Mouse (Mus musculus): Measurements from ENCODE around the gene Cdyl.

DNA sequence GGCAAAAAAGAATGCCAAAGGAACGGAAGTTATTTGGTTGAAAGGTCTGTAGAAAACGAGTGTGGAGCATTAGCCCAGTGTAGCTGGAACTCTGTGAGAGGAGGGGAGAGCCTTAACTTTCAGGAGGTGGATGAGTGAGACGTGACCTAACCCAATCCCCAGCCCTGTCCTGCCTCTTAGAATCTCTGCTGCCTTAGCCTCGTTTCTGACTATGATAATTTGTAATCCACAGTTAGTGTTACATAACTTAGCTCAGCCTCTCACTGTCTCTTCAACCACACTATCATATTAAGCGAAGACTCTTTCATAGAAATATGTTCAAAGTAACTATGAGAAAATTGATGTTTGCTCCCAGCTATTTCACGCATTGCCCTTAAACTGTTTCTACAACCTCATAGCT is 59.9 kb downstream of the Cdyl start:
- no peak for TF ChIP-seq POLR2A (IDR thresholded peaks at IDR 0.05; ENCODE audit: extremely low read depth, insufficient read depth, low read length)
- TF ChIP-seq CTCF (IDR thresholded peaks at IDR 0.05; ENCODE audit: extremely low read depth, insufficient read depth, low read length) = no peak

Measured in cortical plate, adult 2 months (tissue).